Mouse (Mus musculus) neural tube, embryonic 12.5 days (tissue): ENCODE measurements around the gene Camk1. TPM values are rescaled to one million over a fixed set of nuclear protein-coding genes. Genes with fewer than 3 reads are reported as not detected.

Experiments
- ATAC-seq: fragments of 200-750 bp; cut with Nextera tagmentation; 2 replicates; pipeline ENCODE4 v1.8.0; 2017; ENCODE audit warnings: low read depth, mild to moderate bottlenecking, moderate TSS enrichment, moderate library complexity; ENCODE audit not compliant: low FRiP score
- H3K27ac ChIP-seq: fragments of 300-500 bp; sonication (generic); 2 replicates; pipeline ENCODE4 v1.5.1; 2016
- H3K27me3 ChIP-seq: fragments of 300-500 bp; sonication (generic); replicated peaks from 2 replicates; pipeline ENCODE4 v1.6.1; 2016; ENCODE audit warnings: mild to moderate bottlenecking
- H3K36me3 ChIP-seq: fragments of 300-500 bp; sonication (generic); 2 replicates; pipeline ENCODE4 v1.6.1; 2016; ENCODE audit warnings: mild to moderate bottlenecking
- H3K4me1 ChIP-seq: fragments of 300-500 bp; sonication (generic); 2 replicates; pipeline ENCODE4 v1.6.1; 2016
- H3K4me2 ChIP-seq: fragments of 300-500 bp; sonication (generic); replicated peaks from 2 replicates; pipeline ENCODE4 v1.6.1; 2016; ENCODE audit warnings: mild to moderate bottlenecking
- H3K4me3 ChIP-seq: fragments of 300-500 bp; sonication (generic); 2 replicates; pipeline ENCODE4 v1.5.1; 2016
- H3K9ac ChIP-seq: fragments of 300-500 bp; sonication (generic); 2 replicates; pipeline ENCODE4 v1.6.1; 2016; ENCODE audit warnings: mild to moderate bottlenecking
- H3K9me3 ChIP-seq: fragments of 300-500 bp; sonication (generic); 2 replicates; pipeline ENCODE4 v1.6.1; 2016; ENCODE audit warnings: mild to moderate bottlenecking
- WGBS: fragments of 180-500 bp; shearing (Covaris S2); methylation state at CpG from one replicate; pipeline ENCODE4 v1.1.7; 2016; 5-methylcytosine and 5-hydroxymethylcytosine counted together
- polyA plus RNA-seq: library from polyadenylated mRNA; unstranded; fragments of >200 nt; fragmentation: Nextera tagmentation; extraction: Ambion mirVana; gene quantifications from 2 replicates; pipeline ENCODE4 v1.2.1, GENCODE M21; 2016

The Camk1 gene
- polyA plus RNA-seq, 1 experiment from 2014 or later, result 61.9 TPM

- Histone ChIP-seq H3K4me2 (no peak overlapping the region), H3K36me3 (no peaks in the 10 kb centered on the region), H3K27me3 (0 out of 2 replicates have a peak, but pooled peaks cover under 1% of the 10 kb centered on the region), H3K9me3 (no peaks in the 10 kb centered on the region), H3K27ac (no peak overlapping the region), H3K9ac (no peak overlapping the region), H3K4me1 (no peaks in the 10 kb centered on the region), H3K4me3 (no peak overlapping the region)
- WGBS, result 68% methylated on average over 6 of the region's 6 CpGs
- ATAC-seq, result no peak
Measured at GRCm38 (mm10) chr6:113290346-113290745, 53.4 kb downstream of the Camk1 start.

DNA sequence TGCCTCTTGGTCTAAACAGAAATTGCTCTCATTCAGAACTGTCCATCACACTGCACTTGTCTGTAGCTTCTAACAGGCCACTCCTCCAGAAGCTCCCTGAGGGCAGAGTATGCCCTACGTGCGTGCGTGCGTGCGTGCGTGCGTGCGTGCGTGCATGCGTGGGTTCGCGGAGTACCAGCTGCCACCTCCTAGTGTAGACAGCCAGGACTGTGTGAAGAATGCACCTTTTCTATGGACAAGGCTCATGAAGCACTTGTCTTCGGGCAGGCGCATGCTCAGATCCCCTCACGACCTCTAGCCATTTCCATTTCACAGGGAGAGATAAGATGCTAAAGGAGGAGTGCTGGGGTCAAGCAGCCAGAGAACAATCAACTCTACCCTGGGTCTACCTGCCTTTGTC lies 54.4 kb downstream of the Camk1 start:
- H3K4me3 ChIP-seq, result no peak overlapping the region
- WGBS, result 90% methylated on average over 15 of the region's 15 CpGs

DNA sequence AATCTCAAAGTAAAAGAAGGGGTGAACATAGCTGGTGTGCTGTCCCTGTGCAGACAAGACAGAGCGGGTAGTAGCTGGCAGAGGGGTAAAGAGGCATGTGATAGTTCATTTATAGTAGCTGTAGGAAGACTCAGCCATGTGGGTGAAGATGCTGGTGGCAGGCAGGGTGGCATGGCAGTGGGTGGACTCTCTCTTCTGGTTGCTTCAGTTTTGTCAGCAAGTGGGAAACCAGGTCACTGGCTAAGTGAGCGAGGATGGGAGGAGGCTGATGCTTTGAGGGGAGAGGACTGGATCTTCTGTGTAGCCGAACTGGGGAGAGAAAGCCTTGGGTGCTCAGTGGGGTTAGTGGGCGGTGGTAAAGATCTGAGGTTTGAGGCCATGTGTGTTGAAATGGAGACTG lies 56.5 kb downstream of the Camk1 start:
- ATAC-seq, result no peak
- H3K4me1 ChIP-seq, result peaks cover 8% of the 10 kb centered on the region
- H3K27me3 ChIP-seq, result peaks cover 32% of the 10 kb centered on the region
- H3K4me2 ChIP-seq, result no peak overlapping the region
- no peaks in the 10 kb centered on the region for H3K9me3 ChIP-seq
- no peaks in the 10 kb centered on the region for H3K36me3 ChIP-seq
- H3K4me3 ChIP-seq, result no peak overlapping the region
- no peak overlapping the region for H3K9ac ChIP-seq
- H3K27ac ChIP-seq, result no peak overlapping the region
- 72% methylated on average over 4 of the region's 4 CpGs for WGBS

More for the DNA sequence above, 54.4 kb downstream of the Camk1 start:
- Histone ChIP-seq H3K27me3 (peaks cover 10% of the 10 kb centered on the region), H3K4me2 (no peak overlapping the region), H3K36me3 (no peaks in the 10 kb centered on the region), H3K9ac (no peak overlapping the region), H3K9me3 (no peaks in the 10 kb centered on the region), H3K4me1 (no peaks in the 10 kb centered on the region), H3K27ac (no peak overlapping the region)
- no peak for ATAC-seq

DNA sequence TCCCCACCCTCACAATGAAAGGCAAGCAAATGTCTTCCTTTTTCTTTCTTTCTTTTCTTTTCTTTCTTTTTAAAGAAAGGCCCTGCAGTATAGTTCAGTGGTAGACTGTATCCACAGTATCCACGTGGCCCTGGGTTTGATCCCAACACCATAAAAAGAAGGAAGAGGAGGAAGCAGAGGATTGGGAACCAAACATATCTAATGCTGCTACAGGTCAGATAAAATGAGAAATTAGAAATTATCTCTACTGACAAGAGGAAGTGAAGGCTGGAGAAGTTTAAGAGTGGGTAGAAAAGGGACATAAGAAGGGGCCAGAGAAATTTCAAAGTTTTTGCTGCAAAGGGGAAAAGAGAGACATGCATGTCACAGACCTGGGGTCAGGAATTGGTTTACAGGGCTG lies 57.5 kb downstream of the Camk1 start:
- Histone ChIP-seq H3K4me1 (peaks cover 11% of the 10 kb centered on the region), H3K9me3 (no peaks in the 10 kb centered on the region), H3K4me3 (no peak overlapping the region), H3K27me3 (peaks cover 40% of the 10 kb centered on the region), H3K36me3 (no peaks in the 10 kb centered on the region), H3K4me2 (no peak overlapping the region), H3K27ac (no peak overlapping the region), H3K9ac (no peak overlapping the region)
- WGBS, result 64% methylated on average over 1 of the region's 1 CpGs
- ATAC-seq, result no peak

DNA sequence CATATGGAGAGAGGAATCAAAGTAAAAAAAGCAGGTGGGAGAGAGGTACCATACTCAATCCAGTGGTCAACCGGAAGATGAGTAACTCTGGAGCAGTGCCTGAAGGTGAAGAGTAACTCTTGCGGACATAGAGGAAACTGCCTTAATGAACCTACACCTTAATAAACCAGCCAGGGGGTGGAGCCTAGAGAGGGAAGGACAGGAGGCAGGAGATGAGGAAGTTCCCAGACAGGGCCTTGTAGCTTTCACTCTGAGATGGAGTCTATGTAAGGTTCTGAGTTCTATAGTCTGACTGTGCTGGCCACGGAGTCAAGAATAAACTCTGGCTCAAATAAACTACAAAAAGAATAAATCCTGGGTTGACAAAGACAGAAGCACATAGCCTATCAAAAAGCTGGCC lies 58.9 kb downstream of the Camk1 start:
- 80% methylated on average over 3 of the region's 3 CpGs for WGBS
- no peak for ATAC-seq
- Histone ChIP-seq H3K4me1 (peaks cover 11% of the 10 kb centered on the region), H3K4me3 (no peak overlapping the region), H3K9ac (no peak overlapping the region), H3K27ac (no peak overlapping the region), H3K4me2 (no peak overlapping the region), H3K27me3 (peaks cover 46% of the 10 kb centered on the region), H3K9me3 (no peaks in the 10 kb centered on the region), H3K36me3 (peaks cover 3% of the 10 kb centered on the region; the same call in 1 of the 2 replicates)

Other genes starting within 250 kb of the Camk1 start
- gene Lhfpl4, start 148.6 kb downstream of the Camk1 start, polyA plus RNA-seq, result 40.8 and 42.7 TPM in 2 replicates
- gene Mtmr14, start 106.1 kb downstream of the Camk1 start, polyA plus RNA-seq, result 46.0 and 48.6 TPM in 2 replicates
- gene Cpne9, start 61.7 kb downstream of the Camk1 start, polyA plus RNA-seq, result 0.55 and 0.56 TPM in 2 replicates
- 24.9 and 29.9 TPM in 2 replicates for gene Brpf1, start 36.8 kb downstream of the Camk1 start, polyA plus RNA-seq
- gene Ogg1, start 17.0 kb downstream of the Camk1 start, polyA plus RNA-seq, result 12.6 and 14.3 TPM in 2 replicates
- 62.4 and 64.4 TPM in 2 replicates for gene Tada3, start 33.9 kb upstream of the Camk1 start, polyA plus RNA-seq
- 352 and 393 TPM in 2 replicates for gene Arpc4, start 34.1 kb upstream of the Camk1 start, polyA plus RNA-seq
- gene Ttll3, start 45.3 kb upstream of the Camk1 start, polyA plus RNA-seq, result 5.6 and 7.1 TPM in 2 replicates
- 18.7 and 29.3 TPM in 2 replicates for gene Rpusd3, start 75.4 kb upstream of the Camk1 start, polyA plus RNA-seq
- not detected in 2 replicates for gene Cidec, start 91.8 kb upstream of the Camk1 start, polyA plus RNA-seq
- 78.0 and 81.3 TPM in 2 replicates for gene Jagn1, start 98.6 kb upstream of the Camk1 start, polyA plus RNA-seq
- 0.73 and 1.6 TPM in 2 replicates for gene Il17re, start 114.5 kb upstream of the Camk1 start, polyA plus RNA-seq
- 2.4 and 3.0 TPM in 2 replicates for gene Il17rc, start 127.4 kb upstream of the Camk1 start, polyA plus RNA-seq
- gene Creld1, start 139.3 kb upstream of the Camk1 start, polyA plus RNA-seq, result 58.0 and 62.5 TPM in 2 replicates
- 2.6 TPM in 2 replicates for gene Prrt3, start 157.9 kb upstream of the Camk1 start, polyA plus RNA-seq
- 90.2 and 91.2 TPM in 2 replicates for gene Emc3, start 187.7 kb upstream of the Camk1 start, polyA plus RNA-seq
- gene Fancd2, start 187.7 kb upstream of the Camk1 start, polyA plus RNA-seq, result 8.3 and 8.4 TPM in 2 replicates